Mouse (Mus musculus) kidney, postnatal 14 days (tissue): Measurements from ENCODE around the gene Sub1.

Experiments
- DNase-seq: peaks from one replicate; pipeline ENCODE4 v3.0.0; 2022; ENCODE audit warnings: mixed read lengths

The Sub1 gene

GRCm38 (mm10) chr15:11963791-11964525, 32.8 kb downstream of the Sub1 start:
- DNase-seq: no peak

DNA sequence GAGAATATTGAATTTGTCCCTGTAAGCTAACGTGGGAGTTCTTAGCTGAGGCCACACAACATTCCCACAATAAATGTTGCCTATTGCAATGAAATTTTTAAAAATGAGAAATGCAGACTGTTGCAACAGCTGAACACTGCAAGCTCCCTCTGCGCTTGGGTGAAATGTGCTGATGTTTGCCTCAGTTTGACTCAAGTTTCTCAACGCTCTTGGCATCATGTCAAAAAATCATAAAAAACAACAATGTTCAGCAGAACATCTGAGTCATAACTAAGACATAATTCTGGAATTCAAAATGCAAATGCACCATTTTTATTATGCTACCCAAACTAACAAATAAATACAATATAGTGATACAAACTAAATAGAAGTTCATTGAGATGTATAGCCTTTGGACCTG, 37.1 kb downstream of the Sub1 start:
- DNase-seq: no peak

DNA sequence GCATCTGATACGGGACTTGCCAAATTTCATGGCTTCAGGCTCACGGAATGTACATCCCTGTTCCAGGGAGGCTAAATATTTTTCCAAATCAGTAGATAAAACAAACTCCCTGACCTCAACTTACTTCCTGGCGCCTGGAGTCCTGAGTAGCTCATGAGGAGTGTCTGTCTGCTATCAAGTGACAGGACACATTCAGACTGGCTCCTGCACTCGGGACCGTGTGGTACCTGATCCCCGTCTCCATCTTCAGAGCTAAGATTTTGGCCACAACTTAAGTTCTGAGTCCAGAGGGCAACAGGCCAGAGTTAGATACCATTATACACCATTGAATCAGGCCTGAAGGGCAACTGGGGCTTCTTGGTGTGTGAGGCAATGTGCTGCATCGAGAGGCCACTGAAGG, 40.7 kb downstream of the Sub1 start:
- no peak for DNase-seq

DNA sequence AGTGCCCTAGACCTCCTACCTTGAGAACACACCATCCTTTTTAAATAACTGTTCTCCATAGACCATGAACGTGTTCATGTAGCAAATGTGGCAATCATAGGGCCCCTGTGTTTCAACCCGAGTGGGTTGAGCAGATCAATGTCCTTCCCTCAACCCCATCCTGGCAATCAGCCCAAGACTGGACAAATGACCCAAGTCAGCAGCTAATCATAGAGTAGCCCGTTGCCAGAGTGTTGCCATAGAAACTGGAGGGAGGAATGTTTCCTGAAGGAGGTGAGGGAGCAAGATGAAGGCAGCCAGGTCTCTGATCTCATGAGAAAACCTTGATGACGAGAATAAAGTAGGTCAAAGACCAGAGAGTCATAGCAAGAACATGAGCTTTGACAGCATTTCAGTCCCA, 42.6 kb downstream of the Sub1 start:
- no peak for DNase-seq

DNA sequence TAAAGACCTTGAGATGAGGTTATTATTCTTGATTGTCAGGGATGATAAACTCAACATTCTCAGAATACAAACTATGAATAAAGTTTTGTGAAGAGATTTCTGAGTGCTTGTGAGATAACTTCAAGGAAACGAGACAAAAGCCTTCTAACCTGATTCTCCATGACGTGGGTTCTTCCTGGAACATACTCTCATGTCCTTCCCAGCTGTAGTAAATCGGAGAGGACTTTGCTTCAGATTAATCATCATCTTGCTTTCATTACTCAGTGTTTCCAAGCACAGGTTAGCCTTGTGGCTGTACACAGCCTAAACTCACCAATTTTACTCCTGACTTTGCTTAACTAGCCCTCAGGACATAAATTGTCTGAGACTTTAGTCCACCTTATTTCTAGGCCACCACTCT, 44.6 kb downstream of the Sub1 start:
- DNase-seq: no peak

GRCm38 (mm10) chr15:11951181-11951580, 45.6 kb downstream of the Sub1 start:
- DNase-seq: no peak

DNA sequence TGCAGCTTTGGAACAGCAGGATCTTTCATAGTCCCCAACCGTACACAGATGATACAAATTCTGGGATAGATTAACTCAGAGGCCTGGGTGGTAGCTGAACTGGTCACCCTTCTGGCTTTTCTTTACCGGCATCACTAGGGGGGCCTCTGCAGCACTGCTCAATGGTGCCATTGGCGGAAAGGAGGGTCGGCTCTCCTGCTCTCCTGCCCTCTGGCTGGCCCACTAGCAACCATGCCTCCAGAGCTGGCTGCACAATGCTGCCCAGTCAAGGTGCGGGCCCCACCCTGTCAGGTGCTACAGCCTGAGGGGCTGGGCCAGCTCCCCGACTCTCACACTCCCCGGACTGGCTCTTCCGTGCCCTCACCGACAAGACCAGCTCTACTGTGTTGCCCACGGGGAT, 46.6 kb downstream of the Sub1 start:
- no peak for DNase-seq

GRCm38 (mm10) chr15:11949490-11949889, 47.3 kb downstream of the Sub1 start:
- no peak for DNase-seq

GRCm38 (mm10) chr15:11940855-11941254, 55.9 kb downstream of the Sub1 start:
- no peak for DNase-seq
